Mouse (Mus musculus): Measurements from ENCODE around the gene Dner.

- TF ChIP-seq CTCF (IDR thresholded peaks at IDR 0.05; ENCODE audit: extremely low read depth, insufficient read length, insufficient replicate concordance, low read depth, low read length), result no peak
- no peak for TF ChIP-seq POLR2A (IDR thresholded peaks at IDR 0.05; ENCODE audit: low read depth, low read length)
Observed at GRCm38 (mm10) chr1:84522963-84523280, 173.1 kb downstream of the Dner start.
